Mouse (Mus musculus) limb, embryonic 12.5 days (tissue): ENCODE data around the gene Bricd5. TPM values are rescaled to one million over a fixed set of nuclear protein-coding genes. Genes with fewer than 3 reads are reported as not detected.

ENCODE experiments used
- ATAC-seq: fragments of 200-750 bp; cut with Nextera tagmentation; 2 replicates; pipeline ENCODE4 v1.8.0; 2017; ENCODE audit warnings: low read depth, moderate TSS enrichment; ENCODE audit not compliant: insufficient number of reproducible peaks, insufficient read depth, low FRiP score, low TSS enrichment
- H3K27ac ChIP-seq: fragments of 300-500 bp; sonication (generic); 2 replicates; pipeline ENCODE4 v1.5.1; 2016; ENCODE audit warnings: mild to moderate bottlenecking, moderate library complexity
- H3K27me3 ChIP-seq: fragments of 300-500 bp; sonication (generic); 2 replicates; pipeline ENCODE4 v1.6.1; 2016; ENCODE audit warnings: mild to moderate bottlenecking, moderate library complexity
- H3K36me3 ChIP-seq: fragments of 300-500 bp; sonication (generic); 2 replicates; pipeline ENCODE4 v1.6.1; 2016; ENCODE audit warnings: mild to moderate bottlenecking, moderate library complexity
- H3K4me1 ChIP-seq: fragments of 300-500 bp; sonication (generic); replicated peaks from 2 replicates; pipeline ENCODE4 v1.6.1; 2016
- H3K4me2 ChIP-seq: fragments of 300-500 bp; sonication (generic); 2 replicates; pipeline ENCODE4 v1.6.1; 2016; ENCODE audit warnings: mild to moderate bottlenecking, moderate library complexity
- H3K4me3 ChIP-seq: fragments of 300-500 bp; sonication (generic); replicated peaks from 2 replicates; pipeline ENCODE4 v1.5.1; 2016; ENCODE audit warnings: mild to moderate bottlenecking
- H3K9ac ChIP-seq: fragments of 300-500 bp; sonication (generic); replicated peaks from 2 replicates; pipeline ENCODE4 v1.6.1; 2016; ENCODE audit warnings: mild to moderate bottlenecking, moderate library complexity
- H3K9me3 ChIP-seq: fragments of 300-500 bp; sonication (generic); 2 replicates; pipeline ENCODE4 v1.6.1; 2016; ENCODE audit warnings: mild to moderate bottlenecking, moderate library complexity
- whole genome bisulfite sequencing: fragments of 180-500 bp; shearing (Covaris S2); methylation state at CpG from one replicate; pipeline ENCODE4 v1.1.7; 2016; 5-methylcytosine and 5-hydroxymethylcytosine counted together
- polyA plus RNA-seq: library from polyadenylated mRNA; unstranded; fragments of >200 nt; fragmentation: Nextera tagmentation; extraction: Ambion mirVana; gene quantifications from 2 replicates; pipeline ENCODE4 v1.2.1, GENCODE M21; 2016

The Bricd5 gene
- polyA plus RNA-seq, 1 experiment from 2014 or later = not detected

- Histone ChIP-seq H3K4me1 (peaks cover 9% of the 10 kb centered on the region), H3K9ac (no peak overlapping the region), H3K4me3 (no peak overlapping the region), H3K27ac (no peak overlapping the region), H3K4me2 (peak overlapping the region; percentile 39), H3K27me3 (0 out of 2 replicates have a peak, but pooled peaks cover 9% of the 10 kb centered on the region), H3K36me3 (peaks cover 87% of the 10 kb centered on the region), H3K9me3 (no peaks in the 10 kb centered on the region)
- ATAC-seq = no peak
- 42% methylated on average over 19 of the region's 19 CpGs for WGBS
These were observed 33.5 kb downstream of the Bricd5 start for GRCm38 (mm10) chr17:24507129-24507664.

- H3K36me3 ChIP-seq = peaks cover 87% of the 10 kb centered on the region
- H3K4me3 ChIP-seq = no peak overlapping the region
- 80% methylated on average over 12 of the region's 12 CpGs for WGBS
- no peak overlapping the region for H3K9ac ChIP-seq
- no peak overlapping the region for H3K27ac ChIP-seq
- peaks cover 9% of the 10 kb centered on the region for H3K4me1 ChIP-seq
- H3K4me2 ChIP-seq = no peak overlapping the region
- 0 out of 2 replicates have a peak, but pooled peaks cover 9% of the 10 kb centered on the region for H3K27me3 ChIP-seq
- no peak for ATAC-seq
- H3K9me3 ChIP-seq = no peaks in the 10 kb centered on the region
These were observed 34.2 kb downstream of the Bricd5 start for GRCm38 (mm10) chr17:24507806-24508460.

GRCm38 (mm10) chr17:24513609-24514008 lies 39.9 kb downstream of the Bricd5 start:
- Histone ChIP-seq H3K9ac (no peak overlapping the region), H3K27ac (no peak overlapping the region), H3K4me1 (no peaks in the 10 kb centered on the region), H3K36me3 (peaks cover 99% of the 10 kb centered on the region), H3K4me2 (no peak overlapping the region), H3K9me3 (no peaks in the 10 kb centered on the region), H3K4me3 (no peak overlapping the region), H3K27me3 (no peaks in the 10 kb centered on the region)
- WGBS = 57% methylated on average over 5 of the region's 5 CpGs
- no peak for ATAC-seq

GRCm38 (mm10) chr17:24514270-24515257 lies 40.9 kb downstream of the Bricd5 start:
- peak overlapping the region; percentile 59 for H3K27ac ChIP-seq
- no peak overlapping the region for H3K9ac ChIP-seq
- no peaks in the 10 kb centered on the region for H3K4me1 ChIP-seq
- WGBS = 87% methylated on average over 24 of the region's 24 CpGs
- no peaks in the 10 kb centered on the region for H3K9me3 ChIP-seq
- H3K4me2 ChIP-seq = no peak overlapping the region
- H3K4me3 ChIP-seq = no peak overlapping the region
- no peaks in the 10 kb centered on the region for H3K27me3 ChIP-seq
- peaks cover 97% of the 10 kb centered on the region for H3K36me3 ChIP-seq
- no peak for ATAC-seq

- H3K27ac ChIP-seq = no peak overlapping the region
- no peak overlapping the region for H3K9ac ChIP-seq
- no peak overlapping the region for H3K4me2 ChIP-seq
- ATAC-seq = no peak
- H3K4me3 ChIP-seq = no peak overlapping the region
- 0 out of 2 replicates have a peak, but pooled peaks cover 6% of the 10 kb centered on the region for H3K4me1 ChIP-seq
- H3K9me3 ChIP-seq = no peaks in the 10 kb centered on the region
- no peaks in the 10 kb centered on the region for H3K27me3 ChIP-seq
- 85% methylated on average over 4 of the region's 4 CpGs for WGBS
- H3K36me3 ChIP-seq = peaks cover 61% of the 10 kb centered on the region
These were observed 46.8 kb downstream of the Bricd5 start for GRCm38 (mm10) chr17:24520450-24520849.

- Histone ChIP-seq H3K36me3 (peaks cover 27% of the 10 kb centered on the region), H3K4me2 (no peak overlapping the region), H3K9me3 (no peaks in the 10 kb centered on the region), H3K4me3 (no peak overlapping the region), H3K27me3 (no peaks in the 10 kb centered on the region), H3K4me1 (peaks cover 25% of the 10 kb centered on the region), H3K27ac (no peak overlapping the region), H3K9ac (no peak overlapping the region)
- WGBS = 81% methylated on average over 2 of the region's 2 CpGs
- no peak for ATAC-seq
These were observed 51.0 kb downstream of the Bricd5 start for GRCm38 (mm10) chr17:24524734-24525133.

Other genes with a start within 250 kb of the Bricd5 start
- gene Ccnf, start 222.4 kb upstream of the Bricd5 start, polyA plus RNA-seq = 90.7 and 92.7 TPM in 2 replicates
- gene Abca17, start 122.8 kb upstream of the Bricd5 start, polyA plus RNA-seq = 0.08 TPM in 1 of 2 replicates, not detected in the other
- 4.7 and 4.8 TPM in 2 replicates for gene Abca3, start 121.9 kb upstream of the Bricd5 start, polyA plus RNA-seq
- 362 and 373 TPM in 2 replicates for gene Rnps1, start 59.3 kb upstream of the Bricd5 start, polyA plus RNA-seq
- 95.6 and 102 TPM in 2 replicates for gene Eci1, start 47.2 kb upstream of the Bricd5 start, polyA plus RNA-seq
- 2.8 and 3.4 TPM in 2 replicates for gene Dnase1l2, start 30.8 kb upstream of the Bricd5 start, polyA plus RNA-seq
- gene E4f1, start 3.6 kb upstream of the Bricd5 start, polyA plus RNA-seq = 37.2 and 45.6 TPM in 2 replicates
- gene Pgp, start 3.5 kb upstream of the Bricd5 start, polyA plus RNA-seq = 54.9 and 56.6 TPM in 2 replicates
- gene Mlst8, start 5.2 kb downstream of the Bricd5 start, polyA plus RNA-seq = 34.7 and 35.5 TPM in 2 replicates
- 6.1 and 6.5 TPM in 2 replicates for gene Caskin1, start 14.7 kb downstream of the Bricd5 start, polyA plus RNA-seq
- 97.4 and 101 TPM in 2 replicates for gene Traf7, start 54.1 kb downstream of the Bricd5 start, polyA plus RNA-seq
- gene Rab26, start 60.3 kb downstream of the Bricd5 start, polyA plus RNA-seq = 3.2 and 4.0 TPM in 2 replicates
- gene Pkd1, start 76.0 kb downstream of the Bricd5 start, polyA plus RNA-seq = 23.2 and 32.2 TPM in 2 replicates
- gene Tsc2, start 158.7 kb downstream of the Bricd5 start, polyA plus RNA-seq = 68.6 and 77.7 TPM in 2 replicates
- gene Nthl1, start 158.8 kb downstream of the Bricd5 start, polyA plus RNA-seq = 23.3 and 24.9 TPM in 2 replicates
- gene Slc9a3r2, start 176.4 kb downstream of the Bricd5 start, polyA plus RNA-seq = 58.9 and 59.3 TPM in 2 replicates
- gene Npw, start 184.6 kb downstream of the Bricd5 start, polyA plus RNA-seq = 0.49 and 1.3 TPM in 2 replicates
- gene Zfp598, start 195.8 kb downstream of the Bricd5 start, polyA plus RNA-seq = 24.5 and 28.4 TPM in 2 replicates
- 7.5 and 8.2 TPM in 2 replicates for gene Syngr3, start 216.1 kb downstream of the Bricd5 start, polyA plus RNA-seq
- 49.7 and 53.5 TPM in 2 replicates for gene Gfer, start 222.3 kb downstream of the Bricd5 start, polyA plus RNA-seq
- 1.7 and 1.8 TPM in 2 replicates for gene Noxo1, start 222.3 kb downstream of the Bricd5 start, polyA plus RNA-seq
- 99.7 and 103 TPM in 2 replicates for gene Tbl3, start 233.8 kb downstream of the Bricd5 start, polyA plus RNA-seq
- 0.29 and 0.41 TPM in 2 replicates for gene Rnf151, start 244.2 kb downstream of the Bricd5 start, polyA plus RNA-seq
- gene Rps2, start 244.2 kb downstream of the Bricd5 start, polyA plus RNA-seq = 1,161 and 1,172 TPM in 2 replicates